Mouse (Mus musculus) forebrain, postnatal 0 days (tissue): Measurements from ENCODE around the gene Cacnb2. TPM values are rescaled to one million over a fixed set of nuclear protein-coding genes. Genes with fewer than 3 reads are reported as not detected.

Experiments
- ATAC-seq: fragments of 200-750 bp; cut with Nextera tagmentation; 2 replicates; pipeline ENCODE4 v1.8.0; 2017; ENCODE audit warnings: mild to moderate bottlenecking, moderate library complexity
- DNase-seq: peaks from one replicate; pipeline ENCODE4 v3.0.0-alpha.2; 2015
- H3K27ac ChIP-seq: fragments of 300-500 bp; sonication (generic); 2 replicates; pipeline ENCODE4 v1.5.1; 2014; ENCODE audit warnings: low read depth, mild to moderate bottlenecking, antibody characterized with exemption, low read length, moderate library complexity, mixed read lengths
- H3K27me3 ChIP-seq: fragments of 300-500 bp; sonication (generic); 2 replicates; pipeline ENCODE4 v1.6.1; 2014; ENCODE audit warnings: mild to moderate bottlenecking, low read length, mixed read lengths; ENCODE audit not compliant: insufficient read depth
- H3K36me3 ChIP-seq: fragments of 300-500 bp; sonication (generic); 2 replicates; pipeline ENCODE4 v1.6.1; 2014; ENCODE audit warnings: mild to moderate bottlenecking, moderate library complexity; ENCODE audit not compliant: insufficient read depth
- H3K4me1 ChIP-seq: fragments of 300-500 bp; sonication (generic); 2 replicates; pipeline ENCODE4 v1.6.1; 2014; ENCODE audit warnings: antibody characterized with exemption; ENCODE audit not compliant: insufficient read depth
- H3K4me2 ChIP-seq: fragments of 300-500 bp; sonication (generic); 2 replicates; pipeline ENCODE4 v1.6.1; 2014; ENCODE audit warnings: low read depth, mild to moderate bottlenecking, moderate library complexity
- H3K4me3 ChIP-seq: fragments of 300-500 bp; sonication (generic); 2 replicates; pipeline ENCODE4 v1.5.1; 2014; ENCODE audit warnings: low read depth, low read length, mixed read lengths
- H3K9ac ChIP-seq: fragments of 300-500 bp; sonication (generic); 2 replicates; pipeline ENCODE4 v1.6.1; 2014; ENCODE audit warnings: mild to moderate bottlenecking
- H3K9me3 ChIP-seq: fragments of 300-500 bp; sonication (generic); 2 replicates; pipeline ENCODE4 v1.6.1; 2016; ENCODE audit warnings: low read length
- CTCF ChIP-seq: sonication (generic); IDR thresholded peaks from 2 replicates; pipeline ENCODE4 v1.5.1; 2016; ENCODE audit warnings: antibody characterized with exemption, control low read depth, low read depth
- WGBS: fragments of 180-500 bp; shearing (Covaris S2); extraction: QIAGEN DNeasy Blood & Tissue Kit; methylation state at CpG from one replicate; pipeline ENCODE4 v1.1.7; 2014; 5-methylcytosine and 5-hydroxymethylcytosine counted together
- polyA plus RNA-seq: library from polyadenylated mRNA; unstranded; fragments of >200 nt; fragmentation: Nextera tagmentation; extraction: Ambion mirVana; gene quantifications from 2 replicates; pipeline ENCODE4 v1.2.1, GENCODE M21; 2015
- total RNA-seq: library from RNA; depleted of rRNA; stranded (reverse); fragments of >200 nt; gene quantifications from 2 replicates; pipeline ENCODE4 v1.2.3, GENCODE M21; 2014

Gene Cacnb2
- total and polyA plus RNA-seq, 2 experiments from 2014 or later, result 4.8 to 20.4 TPM

DNA sequence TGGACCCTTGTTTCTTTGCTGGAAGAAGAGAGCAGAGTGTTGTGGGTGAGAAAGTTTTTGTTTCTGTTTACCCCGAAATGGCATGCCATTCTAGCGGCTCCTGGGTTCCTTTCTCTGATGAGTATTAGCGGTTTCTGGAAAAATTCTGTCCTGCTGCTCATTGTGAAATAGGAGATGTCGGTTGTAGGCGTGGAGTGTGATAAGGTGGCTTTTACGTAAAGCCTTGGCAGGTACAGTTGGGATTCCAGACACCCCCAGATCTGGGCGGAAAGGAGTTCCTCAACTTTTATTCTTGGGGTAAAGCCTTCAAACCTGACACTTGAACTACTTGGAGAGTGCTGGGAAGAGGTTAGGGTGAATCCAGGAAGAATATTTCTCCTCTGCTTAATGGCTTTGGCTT lies 2.3 kb downstream of the Cacnb2 start:
- peak; percentile 17 for DNase-seq
- no peak for TF ChIP-seq CTCF
- no peak for ATAC-seq

DNA sequence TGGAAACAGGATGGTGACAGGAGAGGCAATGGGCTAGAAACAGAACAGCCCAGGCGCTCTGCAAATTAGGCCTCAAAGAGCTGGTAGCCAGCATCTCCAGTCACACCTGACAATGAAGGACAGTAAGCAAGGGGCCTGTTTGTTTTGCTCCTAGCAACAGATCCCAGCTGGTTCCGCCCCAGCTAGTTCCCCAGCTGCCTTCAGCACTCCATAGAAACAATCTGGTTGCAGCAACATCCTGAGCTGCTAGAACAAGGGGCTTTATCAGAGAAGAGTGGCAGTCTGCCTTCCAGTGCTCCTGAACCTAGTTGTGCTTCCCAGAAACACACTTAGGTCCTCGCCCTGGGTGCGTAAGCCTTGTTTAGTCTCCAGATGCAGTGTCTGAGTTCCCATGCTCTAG lies 5.7 kb downstream of the Cacnb2 start:
- no peak for TF ChIP-seq CTCF
- Histone ChIP-seq H3K27ac (no peak overlapping the region), H3K9me3 (no peaks in the 10 kb centered on the region), H3K4me3 (no peak overlapping the region), H3K9ac (no peak overlapping the region), H3K36me3 (no peaks in the 10 kb centered on the region), H3K4me2 (no peak overlapping the region), H3K4me1 (0 out of 2 replicates have a peak, but pooled peaks cover 4% of the 10 kb centered on the region), H3K27me3 (no peaks in the 10 kb centered on the region)
- DNase-seq (no peak), ATAC-seq (no peak)
- WGBS, result 52% methylated on average over 4 of the region's 4 CpGs

More for the DNA sequence above, 2.3 kb downstream of the Cacnb2 start:
- Histone ChIP-seq H3K4me2 (peak overlapping the region; percentile 93), H3K4me1 (0 out of 2 replicates have a peak, but pooled peaks cover 6% of the 10 kb centered on the region), H3K9me3 (no peaks in the 10 kb centered on the region), H3K9ac (peak overlapping the region; percentile 70), H3K4me3 (peak overlapping the region; percentile 68), H3K36me3 (no peaks in the 10 kb centered on the region), H3K27ac (no peak overlapping the region), H3K27me3 (no peaks in the 10 kb centered on the region)
- 4% methylated on average over 7 of the region's 7 CpGs for WGBS

GRCm38 (mm10) chr2:14612705-14613104 lies 9.8 kb downstream of the Cacnb2 start:
- Histone ChIP-seq H3K9ac (no peak overlapping the region), H3K4me2 (no peak overlapping the region), H3K4me3 (no peak overlapping the region), H3K36me3 (no peaks in the 10 kb centered on the region), H3K27ac (no peak overlapping the region), H3K27me3 (no peaks in the 10 kb centered on the region), H3K9me3 (no peaks in the 10 kb centered on the region), H3K4me1 (no peaks in the 10 kb centered on the region)
- ATAC-seq (no peak), DNase-seq (no peak)
- no peak for TF ChIP-seq CTCF
- 55% methylated on average over 4 of the region's 4 CpGs for WGBS

GRCm38 (mm10) chr2:14616361-14616760 lies 13.5 kb downstream of the Cacnb2 start:
- Histone ChIP-seq H3K9me3 (no peaks in the 10 kb centered on the region), H3K36me3 (no peaks in the 10 kb centered on the region), H3K27me3 (no peaks in the 10 kb centered on the region), H3K4me3 (no peak overlapping the region), H3K27ac (no peak overlapping the region), H3K4me1 (no peaks in the 10 kb centered on the region), H3K4me2 (no peak overlapping the region), H3K9ac (no peak overlapping the region)
- no peak for DNase-seq
- ATAC-seq, result peak; percentile 34
- no peak for TF ChIP-seq CTCF
- WGBS, result 45% methylated on average over 3 of the region's 3 CpGs

GRCm38 (mm10) chr2:14620120-14620853 lies 17.4 kb downstream of the Cacnb2 start:
- TF ChIP-seq CTCF, result no peak
- 79% methylated on average over 6 of the region's 6 CpGs for WGBS
- Histone ChIP-seq H3K4me2 (no peak overlapping the region), H3K27me3 (no peaks in the 10 kb centered on the region), H3K36me3 (no peaks in the 10 kb centered on the region), H3K27ac (no peak overlapping the region), H3K4me1 (no peaks in the 10 kb centered on the region), H3K9me3 (no peaks in the 10 kb centered on the region), H3K4me3 (no peak overlapping the region), H3K9ac (no peak overlapping the region)
- DNase-seq, result no peak
- no peak for ATAC-seq

GRCm38 (mm10) chr2:14620891-14621290 lies 18.0 kb downstream of the Cacnb2 start:
- H3K27me3 ChIP-seq, result no peaks in the 10 kb centered on the region
- TF ChIP-seq CTCF, result no peak
- H3K9ac ChIP-seq, result no peak overlapping the region
- ATAC-seq (no peak), DNase-seq (no peak)
- no peaks in the 10 kb centered on the region for H3K9me3 ChIP-seq
- no peak overlapping the region for H3K27ac ChIP-seq
- no peaks in the 10 kb centered on the region for H3K36me3 ChIP-seq
- no peaks in the 10 kb centered on the region for H3K4me1 ChIP-seq
- WGBS, result 81% methylated on average over 4 of the region's 4 CpGs
- H3K4me2 ChIP-seq, result no peak overlapping the region
- no peak overlapping the region for H3K4me3 ChIP-seq

DNA sequence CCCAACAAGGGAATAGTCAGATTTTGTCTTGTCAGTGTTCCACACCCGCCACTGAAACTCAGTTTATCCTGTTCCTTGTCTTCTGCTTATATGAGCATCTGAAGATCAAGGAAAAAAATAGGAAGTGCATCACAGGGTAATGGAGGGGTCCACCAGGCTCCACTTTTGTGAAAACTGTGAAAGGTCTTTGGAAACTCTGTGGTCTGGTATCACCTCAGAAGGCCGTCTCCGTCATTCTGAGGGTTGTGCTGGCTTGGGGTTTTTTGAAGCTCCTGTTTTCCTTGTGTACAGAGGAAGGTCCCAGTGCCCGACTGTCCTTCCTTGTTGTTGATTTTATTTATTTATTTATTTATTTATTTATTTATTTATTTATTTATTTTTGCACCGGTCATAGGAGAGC lies 20.9 kb downstream of the Cacnb2 start:
- H3K9me3 ChIP-seq, result no peaks in the 10 kb centered on the region
- no peaks in the 10 kb centered on the region for H3K36me3 ChIP-seq
- H3K27ac ChIP-seq, result no peak overlapping the region
- WGBS, result 98% methylated on average over 5 of the region's 5 CpGs
- DNase-seq, result no peak
- no peaks in the 10 kb centered on the region for H3K4me1 ChIP-seq
- no peak overlapping the region for H3K4me2 ChIP-seq
- H3K27me3 ChIP-seq, result no peaks in the 10 kb centered on the region
- no peak for ATAC-seq
- no peak for TF ChIP-seq CTCF
- no peak overlapping the region for H3K9ac ChIP-seq
- H3K4me3 ChIP-seq, result no peak overlapping the region
